7 mouse cellular contexts compared by ENCODE assay signal in genomic region chr15:77366706-77367484, GRCm38 (mm10). TPM values are rescaled to one million over a fixed set of nuclear protein-coding genes. Genes with fewer than 3 reads are reported as not detected.
DNase-seq lines count a peak whose midpoint lies in the region; ATAC-seq and TF ChIP-seq lines count a peak whose summit lies in the region.

No protein-coding gene starts in this region.

- H3K4me2 ChIP-seq in limb, embryonic 13.5 days (replicated peaks), result peak overlapping the region; percentile 69
- peak overlapping the region; percentile 46 for H3K4me2 ChIP-seq in midbrain, postnatal 0 days (ENCODE audit: low read depth, low read length, poor library complexity, severe bottlenecking)
- peak overlapping the region; percentile 52 for H3K4me2 ChIP-seq in stomach, embryonic 16.5 days (ENCODE audit: low read depth, low read length)

- peak; percentile 18 for TF ChIP-seq POLR2A in kidney, adult 2 months (IDR thresholded peaks at IDR 0.05; ENCODE audit: low read depth, low read length)

- peak overlapping the region; percentile 55 for H3K4me3 ChIP-seq in embryonic facial prominence, embryonic 10.5 days
- peak overlapping the region; percentile 18 for H3K4me3 ChIP-seq in kidney, adult 2 months (ENCODE audit: insufficient read depth, low read depth, low read length)
- H3K4me3 ChIP-seq in limb, embryonic 13.5 days, result peak overlapping the region; percentile 33
- H3K4me3 ChIP-seq in midbrain, postnatal 0 days (ENCODE audit: low read depth, low read length), result peak overlapping the region; percentile 25; the same call in 1 of the 2 replicates
- peak overlapping the region; percentile 38 for H3K4me3 ChIP-seq in stomach, embryonic 16.5 days (replicated peaks; ENCODE audit: low read length)

- no peaks in the 10 kb centered on the region for H3K9me3 ChIP-seq in embryonic facial prominence, embryonic 10.5 days
- no peaks in the 10 kb centered on the region for H3K9me3 ChIP-seq in limb, embryonic 13.5 days
- no peaks in the 10 kb centered on the region for H3K9me3 ChIP-seq in midbrain, postnatal 0 days (ENCODE audit: low read length)
- H3K9me3 ChIP-seq in stomach, embryonic 16.5 days (replicated peaks; ENCODE audit: control insufficient read depth, low read length), result no peaks in the 10 kb centered on the region

- H3K27ac ChIP-seq in embryonic facial prominence, embryonic 10.5 days (replicated peaks), result peak overlapping the region; percentile 90
- peak overlapping the region; percentile 97 for H3K27ac ChIP-seq in kidney, adult 2 months (ENCODE audit: insufficient read depth, low read depth, low read length)
- H3K27ac ChIP-seq in limb, embryonic 13.5 days, result peak overlapping the region; percentile 97
- peak overlapping the region; percentile 60 for H3K27ac ChIP-seq in midbrain, postnatal 0 days (ENCODE audit: low read depth, low read length)
- peak overlapping the region; percentile 95 for H3K27ac ChIP-seq in stomach, embryonic 16.5 days (ENCODE audit: low read length)

- no peaks in the 10 kb centered on the region for H3K27me3 ChIP-seq in embryonic facial prominence, embryonic 10.5 days (replicated peaks; ENCODE audit: low read depth, poor library complexity, severe bottlenecking)
- no peaks in the 10 kb centered on the region for H3K27me3 ChIP-seq in kidney, adult 2 months (replicated peaks; ENCODE audit: control insufficient read depth, insufficient read depth, low read length)
- no peaks in the 10 kb centered on the region for H3K27me3 ChIP-seq in limb, embryonic 13.5 days
- no peaks in the 10 kb centered on the region for H3K27me3 ChIP-seq in midbrain, postnatal 0 days (ENCODE audit: insufficient read depth, low read length)
- H3K27me3 ChIP-seq in stomach, embryonic 16.5 days (ENCODE audit: control insufficient read depth, insufficient read depth, low read length), result no peaks in the 10 kb centered on the region

- ATAC-seq in limb, embryonic 13.5 days (ENCODE audit: low FRiP score, low read depth), result peak; percentile 71
- ATAC-seq in midbrain, postnatal 0 days (ENCODE audit: low FRiP score), result peak; percentile 66
- peak; percentile 74 for ATAC-seq in stomach, embryonic 16.5 days (ENCODE audit: insufficient read depth, low FRiP score)

- peak; percentile 50 for TF ChIP-seq CTCF in kidney, adult 2 months (conservative IDR thresholded peaks at IDR 0.05; ENCODE audit: insufficient read depth, insufficient read length, low read depth, low read length)
- peak; percentile 78 for TF ChIP-seq CTCF in midbrain, postnatal 0 days (IDR thresholded peaks at IDR 0.05)

- WGBS in embryonic facial prominence, embryonic 10.5 days, result under 1% methylated on average over 26 of the region's 26 CpGs
- 1% methylated on average over 26 of the region's 26 CpGs for WGBS in kidney, adult 2 months
- 1% methylated on average over 26 of the region's 26 CpGs for WGBS in limb, embryonic 13.5 days
- WGBS in midbrain, postnatal 0 days, result under 1% methylated on average over 26 of the region's 26 CpGs
- WGBS in stomach, embryonic 16.5 days, result under 1% methylated on average over 26 of the region's 26 CpGs

- peaks cover 68% of the 10 kb centered on the region for H3K4me1 ChIP-seq in embryonic facial prominence, embryonic 10.5 days
- H3K4me1 ChIP-seq in kidney, adult 2 months (ENCODE audit: control insufficient read depth, insufficient read depth, low read length), result no peaks in the 10 kb centered on the region; the same call in 1 of the 2 replicates
- H3K4me1 ChIP-seq in limb, embryonic 13.5 days, result peaks cover 52% of the 10 kb centered on the region
- H3K4me1 ChIP-seq in midbrain, postnatal 0 days (ENCODE audit: insufficient read depth, low read length), result peaks cover 3% of the 10 kb centered on the region; the same call in 1 of the 2 replicates
- H3K4me1 ChIP-seq in stomach, embryonic 16.5 days (ENCODE audit: control insufficient read depth, insufficient read depth, low read length), result peaks cover 41% of the 10 kb centered on the region

- DNase-seq in adrenal gland, postnatal 36 days, result peak; percentile 86 to 91
- peak; percentile 89 for DNase-seq in embryonic facial prominence, embryonic 10.5 days (ENCODE audit: low spot score)
- DNase-seq in heart, adult 18-20 months, result peak; percentile 92 to 95
- DNase-seq in kidney, adult 2 months, result peak; percentile 87
- DNase-seq in midbrain, postnatal 0 days (ENCODE audit: low spot score), result peak; percentile 97

- no peaks in the 10 kb centered on the region for H3K36me3 ChIP-seq in embryonic facial prominence, embryonic 10.5 days (replicated peaks)
- H3K36me3 ChIP-seq in kidney, adult 2 months (ENCODE audit: control insufficient read depth, insufficient read depth, low read length), result no peaks in the 10 kb centered on the region
- no peaks in the 10 kb centered on the region for H3K36me3 ChIP-seq in limb, embryonic 13.5 days
- H3K36me3 ChIP-seq in midbrain, postnatal 0 days (ENCODE audit: insufficient read depth, low read length), result no peaks in the 10 kb centered on the region
- no peaks in the 10 kb centered on the region for H3K36me3 ChIP-seq in stomach, embryonic 16.5 days (ENCODE audit: control insufficient read depth, insufficient read depth, low read length)

- H3K9ac ChIP-seq in limb, embryonic 13.5 days, result peak overlapping the region; percentile 70
- peak overlapping the region; percentile 57 for H3K9ac ChIP-seq in midbrain, postnatal 0 days (replicated peaks; ENCODE audit: low read length, poor library complexity, severe bottlenecking)
- H3K9ac ChIP-seq in stomach, embryonic 16.5 days (ENCODE audit: low read length), result peak overlapping the region; percentile 72

RNA-seq across cellular contexts. Expression of gene Apol7a, which starts 32.0 kb away (rescaled TPM):
- total RNA-seq in adrenal gland, postnatal 36 days (2021), result not detected
- not detected in 2 replicates for polyA plus RNA-seq in embryonic facial prominence, embryonic 10.5 days (2016; fragmentation: Nextera tagmentation; extraction: Ambion mirVana)
- total RNA-seq in heart, adult 18-20 months (2021), result under 1 TPM in 1 of 2 experiments, not detected in 1; 0.13 TPM
- polyA plus RNA-seq in kidney, adult 2 months (2012; rRNA removed), result not detected in 2 replicates
- polyA plus RNA-seq in limb, embryonic 13.5 days (2015; fragmentation: Nextera tagmentation; extraction: Ambion mirVana), result not detected in 2 replicates
- not detected in 2 replicates for total RNA-seq in midbrain, postnatal 0 days (2014; rRNA removed)
- not detected in 2 replicates for polyA plus RNA-seq in midbrain, postnatal 0 days (2015; fragmentation: Nextera tagmentation; extraction: Ambion mirVana)
- polyA plus RNA-seq in stomach, embryonic 16.5 days (2015; fragmentation: Nextera tagmentation; extraction: Ambion mirVana), result 9.0 and 17.9 TPM in 2 replicates

RNA-seq across cellular contexts. Expression of gene Apol9a, which starts 44.0 kb away (rescaled TPM):
- total RNA-seq in adrenal gland, postnatal 36 days (2021), result 1 to 10 TPM; 1.7 to 2.0 TPM
- polyA plus RNA-seq in embryonic facial prominence, embryonic 10.5 days (2016; fragmentation: Nextera tagmentation; extraction: Ambion mirVana), result not detected in 2 replicates
- total RNA-seq in heart, adult 18-20 months (2021), result under 1 TPM; 0.30 to 0.62 TPM
- 1.5 and 1.7 TPM in 2 replicates for polyA plus RNA-seq in kidney, adult 2 months (2012; rRNA removed)
- not detected in 2 replicates for polyA plus RNA-seq in limb, embryonic 13.5 days (2015; fragmentation: Nextera tagmentation; extraction: Ambion mirVana)
- 0.16 and 0.42 TPM in 2 replicates for total RNA-seq in midbrain, postnatal 0 days (2014; rRNA removed)
- 0.39 and 0.80 TPM in 2 replicates for polyA plus RNA-seq in midbrain, postnatal 0 days (2015; fragmentation: Nextera tagmentation; extraction: Ambion mirVana)
- polyA plus RNA-seq in stomach, embryonic 16.5 days (2015; fragmentation: Nextera tagmentation; extraction: Ambion mirVana), result not detected in 2 replicates

Comparison
In these comparisons a context has a peak if more than half of its experiments do, and no peak if none do; other contexts are left out.
1. Peak in every context shown above with its lines: DNase-seq, ATAC-seq, H3K4me3 ChIP-seq and H3K27ac ChIP-seq.